Mouse (Mus musculus) testis, adult 2 months (tissue): ENCODE data around the gene Sufu.

Experiments
- CTCF ChIP-seq: fragments of 200-500 bp; IDR thresholded peaks from 2 replicates; pipeline ENCODE4 v1.5.1; 2012; ENCODE audit warnings: low read depth, mild to moderate bottlenecking, inconsistent platforms, low read length, moderate library complexity; ENCODE audit not compliant: control insufficient read depth, insufficient read depth, insufficient replicate concordance
- POLR2A ChIP-seq: fragments of 200-500 bp; IDR thresholded peaks from 2 replicates; pipeline ENCODE4 v1.6.1; 2012; ENCODE audit warnings: low read depth, mild to moderate bottlenecking, inconsistent platforms, low read length, moderate library complexity; ENCODE audit not compliant: control insufficient read depth

DNA sequence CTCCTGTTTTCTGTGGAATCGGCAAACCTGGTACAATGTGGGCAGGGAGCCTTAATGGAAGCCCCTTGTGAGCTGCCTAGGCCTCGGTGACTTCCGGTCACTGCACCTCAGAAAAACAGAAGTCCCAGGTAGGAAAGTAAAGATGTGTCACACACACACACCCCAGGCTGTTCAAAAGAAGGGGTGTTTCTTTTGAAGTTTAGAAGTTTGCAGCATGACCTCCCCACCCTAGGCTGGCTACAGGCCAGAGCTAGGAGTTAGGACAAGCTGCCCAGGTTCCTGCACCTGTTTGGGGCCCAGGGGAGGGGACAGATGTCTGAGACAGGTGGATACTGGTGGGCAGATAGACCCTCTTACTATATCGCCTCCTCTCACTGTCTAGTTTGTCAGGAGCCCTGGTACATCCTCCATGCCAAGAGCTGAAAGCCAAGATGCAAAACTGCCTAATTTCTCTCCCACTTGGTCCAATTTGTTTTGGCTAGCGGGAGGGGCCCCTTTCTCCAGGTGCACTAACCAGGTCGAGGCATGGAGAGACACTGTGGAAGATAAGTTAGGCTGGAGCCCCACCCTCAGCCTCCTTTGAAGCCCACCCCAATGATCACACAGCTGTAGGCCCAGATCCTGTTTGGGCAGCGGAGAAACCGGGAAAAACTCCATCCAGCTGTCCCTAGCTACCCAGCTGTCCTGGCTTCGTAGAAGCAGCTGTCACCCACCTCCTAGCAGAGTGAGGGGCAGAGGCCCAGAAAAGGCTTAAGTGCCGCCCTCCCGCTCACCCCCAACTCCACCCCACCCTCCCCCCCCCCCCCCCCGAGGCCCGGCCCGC lies 121.0 kb downstream of the Sufu start:
- TF ChIP-seq POLR2A: no peak
- TF ChIP-seq CTCF: no peak
